Mouse (Mus musculus) MEL (cell line): Measurements from ENCODE around the gene Sipa1l1.

Experiments
- BHLHE40 ChIP-seq: IDR thresholded peaks from 2 replicates; pipeline ENCODE4 v1.6.1; 2012; ENCODE audit warnings: low read depth, mild to moderate bottlenecking, inconsistent platforms, low read length, improper control_type of control experiment, borderline replicate concordance
- CTCF ChIP-seq, 3 experiments: IDR thresholded peaks in 2 of 3; conservative IDR thresholded peaks in 1 of 3; 2 replicates each; pipeline ENCODE4 v1.5.1; 2011 to 2012; ENCODE audit warnings: low read length in 3 of 3, low read depth in 2 of 3, mild to moderate bottlenecking in 2 of 3, improper control_type of control experiment in 1 of 3, inconsistent platforms in 1 of 3, mixed read lengths in 1 of 3, moderate library complexity in 1 of 3; ENCODE audit not compliant: control insufficient read depth in 1 of 3, insufficient read depth in 1 of 3, poor library complexity in 1 of 3, severe bottlenecking in 1 of 3
- HCFC1 ChIP-seq: IDR thresholded peaks from 2 replicates; pipeline ENCODE4 v1.6.1; 2012; ENCODE audit warnings: low read depth, mild to moderate bottlenecking, inconsistent platforms, low read length, improper control_type of control experiment, moderate library complexity
- TAL1 ChIP-seq: IDR thresholded peaks from 2 replicates; pipeline ENCODE4 v1.6.1; 2012; ENCODE audit warnings: mild to moderate bottlenecking, inconsistent platforms, low read length, moderate library complexity, mixed read lengths

DNA sequence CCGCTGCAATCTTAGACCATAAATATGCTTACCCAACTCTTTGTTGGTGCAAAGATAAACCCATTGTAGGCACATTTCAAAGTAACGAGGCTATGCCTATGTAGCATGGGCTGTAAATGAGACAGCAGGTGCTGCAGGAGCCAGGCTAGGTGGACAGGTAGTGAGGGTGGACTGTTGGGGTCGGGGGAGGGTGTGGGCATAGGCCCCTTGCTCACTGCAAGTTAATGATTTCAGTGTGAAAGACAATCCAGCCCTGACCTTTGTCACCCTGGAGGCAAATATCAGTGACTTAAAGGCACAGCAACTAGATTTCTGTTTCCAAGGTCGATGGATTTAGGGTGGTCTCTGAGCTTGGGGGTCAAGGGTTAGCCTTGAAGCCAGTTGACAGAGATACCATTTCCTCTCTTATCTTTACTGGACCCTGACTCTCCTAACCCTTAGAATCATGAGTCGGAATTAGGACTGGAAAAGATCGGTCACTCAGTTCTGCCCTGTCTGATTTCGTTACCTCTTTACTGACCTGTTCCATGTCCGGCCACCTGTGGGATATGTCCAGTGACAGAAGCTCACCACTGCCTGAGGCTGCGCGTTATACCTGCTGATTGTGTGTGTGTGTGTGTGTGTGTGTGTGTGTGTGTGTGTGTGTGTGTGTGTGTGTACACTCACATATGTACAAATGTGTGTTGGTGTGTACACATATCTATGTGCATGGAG is 286.7 kb downstream of the Sipa1l1 start:
- TF ChIP-seq TAL1 (no peak), HCFC1 (no peak), BHLHE40 (no peak), CTCF (IDR thresholded peaks at IDR 0.05 in 2 of 3, conservative IDR thresholded peaks at IDR 0.05 in 1 of 3; ENCODE audit: control insufficient read depth in 1 of 3, insufficient read depth in 1 of 3, low read depth in 2 of 3, low read length in 3 of 3, poor library complexity in 1 of 3, severe bottlenecking in 1 of 3) (no peak)
